Mouse (Mus musculus) olfactory bulb, adult 2 months (tissue): Measurements from ENCODE around the gene Arl4a.

Experiments
- CTCF ChIP-seq: fragments of 200-500 bp; IDR thresholded peaks from 2 replicates; pipeline ENCODE4 v1.5.1; 2012; ENCODE audit warnings: low read depth, mild to moderate bottlenecking, low read length, moderate library complexity; ENCODE audit not compliant: insufficient read depth
- POLR2A ChIP-seq: fragments of 200-500 bp; IDR thresholded peaks from 2 replicates; pipeline ENCODE4 v1.6.1; 2012; ENCODE audit warnings: mild to moderate bottlenecking, low read depth, low read length, moderate library complexity; ENCODE audit not compliant: insufficient read depth

- TF ChIP-seq CTCF = no peak
- no peak for TF ChIP-seq POLR2A
Measured at GRCm38 (mm10) chr12:40023918-40024317, 13.9 kb downstream of the Arl4a start.
